Mouse (Mus musculus) intestine, embryonic 16.5 days (tissue): ENCODE results near the gene Prrc2b. TPM values are rescaled to one million over a fixed set of nuclear protein-coding genes. Genes with fewer than 3 reads are reported as not detected.

ENCODE experiments used
- ATAC-seq: fragments of 200-750 bp; cut with Nextera tagmentation; 2 replicates; pipeline ENCODE4 v1.8.0; 2017; ENCODE audit warnings: moderate TSS enrichment, moderate library complexity
- H3K27ac ChIP-seq: fragments of 300-500 bp; sonication (generic); 2 replicates; pipeline ENCODE4 v1.5.1; 2014; ENCODE audit warnings: mild to moderate bottlenecking, low read length
- H3K27me3 ChIP-seq: fragments of 300-500 bp; sonication (generic); replicated peaks from 2 replicates; pipeline ENCODE4 v1.6.1; 2014; ENCODE audit warnings: low read length, control low read depth, mixed read lengths; ENCODE audit not compliant: control insufficient read depth, insufficient read depth
- H3K36me3 ChIP-seq: fragments of 300-500 bp; sonication (generic); 2 replicates; pipeline ENCODE4 v1.6.1; 2014; ENCODE audit warnings: low read length, control low read depth; ENCODE audit not compliant: control insufficient read depth, insufficient read depth
- H3K4me1 ChIP-seq: fragments of 300-500 bp; sonication (generic); 2 replicates; pipeline ENCODE4 v1.6.1; 2014; ENCODE audit warnings: low read length, control low read depth, mixed read lengths; ENCODE audit not compliant: control insufficient read depth, insufficient read depth
- H3K4me2 ChIP-seq: fragments of 300-500 bp; sonication (generic); 2 replicates; pipeline ENCODE4 v1.6.1; 2014; ENCODE audit warnings: low read depth, low read length, control low read depth
- H3K4me3 ChIP-seq: fragments of 300-500 bp; sonication (generic); 2 replicates; pipeline ENCODE4 v1.5.1; 2014; ENCODE audit warnings: mild to moderate bottlenecking, low read length
- H3K9ac ChIP-seq: fragments of 300-500 bp; sonication (generic); 2 replicates; pipeline ENCODE4 v1.6.1; 2014; ENCODE audit warnings: low read depth, low read length
- H3K9me3 ChIP-seq: fragments of 300-500 bp; sonication (generic); 2 replicates; pipeline ENCODE4 v1.6.1; 2016; ENCODE audit warnings: low read length, control low read depth; ENCODE audit not compliant: control insufficient read depth
- whole genome bisulfite sequencing: fragments of 180-500 bp; shearing (Covaris S2); extraction: QIAGEN DNeasy Blood & Tissue Kit; methylation state at CpG from one replicate; pipeline ENCODE4 v1.1.7; 2014; 5-methylcytosine and 5-hydroxymethylcytosine counted together
- polyA plus RNA-seq: library from polyadenylated mRNA; unstranded; fragments of >200 nt; fragmentation: Nextera tagmentation; extraction: Ambion mirVana; gene quantifications from 2 replicates; pipeline ENCODE4 v1.2.1, GENCODE M21; 2015

Gene Prrc2b
- polyA plus RNA-seq, 1 experiment from 2014 or later: 16.2 TPM

DNA sequence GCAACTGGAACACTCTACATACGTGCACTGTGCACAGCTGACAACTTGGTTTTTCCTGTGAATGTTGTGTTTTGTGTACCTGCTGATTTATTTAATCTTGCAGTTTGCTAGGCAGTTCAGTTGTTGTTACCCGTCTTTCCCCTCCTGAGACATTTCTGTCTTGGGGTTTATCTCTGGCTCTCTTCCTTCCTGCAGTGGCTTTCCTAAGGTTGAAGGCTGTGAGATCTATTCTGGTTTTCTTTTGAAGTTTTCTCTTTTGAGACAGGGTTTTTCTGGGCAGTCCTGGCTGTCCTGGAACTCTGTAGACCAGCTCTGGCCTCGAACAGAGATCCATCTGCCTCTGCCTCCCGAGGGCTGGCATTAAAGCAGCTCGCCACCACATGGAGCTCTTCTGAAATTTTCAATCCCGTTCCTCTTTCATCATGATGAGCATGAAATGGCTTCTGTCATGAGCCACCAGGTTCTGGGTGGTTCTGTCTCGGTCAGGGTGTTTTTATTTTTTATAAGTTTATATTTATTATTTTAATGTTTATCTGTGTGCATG is 4.2 kb downstream of the Prrc2b start:
- Histone ChIP-seq H3K4me1 (peaks cover 71% of the 10 kb centered on the region), H3K9me3 (no peaks in the 10 kb centered on the region), H3K27me3 (no peaks in the 10 kb centered on the region)

DNA sequence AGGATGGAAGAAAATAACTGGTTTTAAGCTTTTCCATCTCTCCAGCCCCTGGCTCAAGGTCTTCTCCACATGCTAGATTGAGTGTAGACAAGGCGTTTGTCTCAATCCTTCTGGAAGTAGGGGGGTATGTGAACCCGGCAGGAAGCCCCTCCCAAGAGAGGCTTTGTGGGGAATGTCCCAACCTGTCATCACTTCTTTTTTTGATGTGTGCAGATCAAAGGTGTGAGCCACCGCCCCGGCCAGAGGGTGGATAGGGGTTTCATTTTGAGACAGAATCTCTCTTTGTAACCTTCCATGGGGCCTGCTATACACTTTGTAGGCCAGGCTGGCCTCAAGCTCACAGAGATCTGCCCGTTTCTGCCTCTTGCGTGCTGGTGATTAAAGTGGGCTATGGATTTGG is 4.7 kb downstream of the Prrc2b start:
- H3K9me3 ChIP-seq: no peaks in the 10 kb centered on the region
- H3K27me3 ChIP-seq: no peaks in the 10 kb centered on the region
- H3K9ac ChIP-seq: no peak overlapping the region
- peaks cover 72% of the 10 kb centered on the region for H3K4me1 ChIP-seq
- no peak for ATAC-seq
- no peak overlapping the region for H3K4me3 ChIP-seq
- WGBS: 60% methylated on average over 6 of the region's 6 CpGs
- H3K4me2 ChIP-seq: no peak overlapping the region
- no peak overlapping the region for H3K27ac ChIP-seq
- H3K36me3 ChIP-seq: no peaks in the 10 kb centered on the region

More for the DNA sequence above, 4.2 kb downstream of the Prrc2b start:
- no peak for ATAC-seq
- 47% methylated on average over 7 of the region's 7 CpGs for WGBS
- Histone ChIP-seq H3K4me3 (no peak overlapping the region), H3K9ac (0 out of 2 replicates have a peak overlapping the region, but pooled peaks have one; percentile 98), H3K27ac (no peak overlapping the region; the same call in 1 of the 2 replicates), H3K4me2 (peak overlapping the region; percentile 90), H3K36me3 (no peaks in the 10 kb centered on the region)

DNA sequence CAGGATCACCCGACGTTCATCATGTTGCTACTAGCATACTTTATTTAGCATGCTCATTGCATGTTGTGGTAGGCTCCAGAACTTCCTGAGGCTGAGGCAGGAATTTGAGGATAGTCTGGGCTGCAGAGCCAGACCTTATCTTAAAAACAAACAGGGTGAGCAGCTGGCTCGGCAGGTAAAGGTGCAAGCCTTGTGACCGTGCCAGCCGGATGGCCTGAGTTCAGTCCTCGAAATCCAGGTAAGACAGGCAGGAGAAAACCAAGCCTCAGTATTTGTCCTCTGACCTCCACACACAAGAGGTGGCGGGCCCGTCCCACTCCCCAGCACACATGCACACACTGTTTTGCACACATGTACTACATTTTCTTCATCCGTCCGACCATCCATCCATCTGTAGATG is 5.8 kb downstream of the Prrc2b start:
- ATAC-seq: no peak
- Histone ChIP-seq H3K36me3 (no peaks in the 10 kb centered on the region), H3K4me1 (peaks cover 72% of the 10 kb centered on the region), H3K27me3 (no peaks in the 10 kb centered on the region), H3K9ac (peak overlapping the region; percentile 25), H3K4me3 (no peak overlapping the region), H3K9me3 (no peaks in the 10 kb centered on the region), H3K4me2 (peak overlapping the region; percentile 16; the same call in 1 of the 2 replicates), H3K27ac (peak overlapping the region; percentile 57)
- WGBS: 32% methylated on average over 10 of the region's 10 CpGs

DNA sequence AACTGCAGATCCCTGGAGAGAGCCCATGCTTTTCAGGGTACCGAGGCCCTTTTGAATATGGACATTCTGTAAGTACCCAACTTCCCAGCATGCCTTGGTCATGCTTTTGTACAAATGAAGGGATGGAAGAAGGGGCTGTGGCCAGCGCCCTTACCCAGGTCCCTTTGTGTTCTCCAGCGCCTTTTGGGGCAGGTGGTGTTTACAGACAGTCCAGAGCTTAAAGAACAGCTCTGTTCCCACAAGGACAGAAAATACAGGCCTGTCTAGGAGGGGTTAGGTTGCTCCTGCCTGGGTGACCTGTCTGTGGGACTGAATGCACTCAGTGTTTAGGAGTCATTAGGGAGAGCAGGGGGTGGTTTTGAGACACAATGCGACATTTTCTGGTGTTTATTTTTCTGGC is 6.4 kb downstream of the Prrc2b start:
- Histone ChIP-seq H3K27ac (peak overlapping the region; percentile 57), H3K9me3 (no peaks in the 10 kb centered on the region), H3K4me2 (peak overlapping the region; percentile 37), H3K27me3 (no peaks in the 10 kb centered on the region), H3K9ac (no peak overlapping the region; the same call in 1 of the 2 replicates), H3K4me1 (peaks cover 69% of the 10 kb centered on the region), H3K4me3 (no peak overlapping the region), H3K36me3 (no peaks in the 10 kb centered on the region)
- WGBS: 28% methylated on average over 4 of the region's 4 CpGs
- no peak for ATAC-seq

DNA sequence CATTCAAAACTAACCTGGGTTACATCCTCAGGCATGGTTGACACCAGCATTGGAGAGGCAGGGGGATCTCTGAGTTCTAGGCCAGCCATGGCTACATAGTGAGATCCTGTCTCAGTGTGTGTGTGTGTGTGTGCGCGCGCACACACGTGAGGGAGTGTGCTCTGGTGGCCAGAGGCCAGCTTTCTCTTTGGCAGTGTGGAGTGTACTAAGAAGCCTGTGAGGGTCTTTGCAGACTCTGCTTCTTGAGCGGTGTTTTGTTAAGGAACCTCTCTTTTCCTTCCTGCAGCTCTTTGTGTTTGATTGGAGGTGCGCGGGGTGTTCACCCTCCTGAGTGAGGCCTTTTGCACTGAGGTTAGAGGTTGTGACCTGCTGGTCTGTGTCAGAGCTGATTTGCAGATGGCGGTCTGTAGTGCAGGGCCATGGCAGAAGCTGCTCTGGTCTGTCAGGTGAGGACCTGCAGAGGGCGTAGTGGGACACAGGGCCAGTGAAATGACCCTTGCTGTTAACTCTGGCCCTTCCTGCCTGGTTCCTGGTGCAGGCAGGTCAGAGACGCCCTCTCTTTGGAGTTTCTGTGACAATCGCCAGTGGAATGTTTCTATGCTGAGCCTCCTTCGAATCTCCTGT is 7.8 kb downstream of the Prrc2b start:
- no peaks in the 10 kb centered on the region for H3K27me3 ChIP-seq
- H3K4me2 ChIP-seq: no peak overlapping the region
- no peak overlapping the region for H3K4me3 ChIP-seq
- 69% methylated on average over 12 of the region's 12 CpGs for WGBS
- no peaks in the 10 kb centered on the region for H3K9me3 ChIP-seq
- ATAC-seq: no peak
- H3K36me3 ChIP-seq: no peaks in the 10 kb centered on the region
- H3K9ac ChIP-seq: no peak overlapping the region
- no peak overlapping the region for H3K27ac ChIP-seq
- peaks cover 60% of the 10 kb centered on the region for H3K4me1 ChIP-seq

DNA sequence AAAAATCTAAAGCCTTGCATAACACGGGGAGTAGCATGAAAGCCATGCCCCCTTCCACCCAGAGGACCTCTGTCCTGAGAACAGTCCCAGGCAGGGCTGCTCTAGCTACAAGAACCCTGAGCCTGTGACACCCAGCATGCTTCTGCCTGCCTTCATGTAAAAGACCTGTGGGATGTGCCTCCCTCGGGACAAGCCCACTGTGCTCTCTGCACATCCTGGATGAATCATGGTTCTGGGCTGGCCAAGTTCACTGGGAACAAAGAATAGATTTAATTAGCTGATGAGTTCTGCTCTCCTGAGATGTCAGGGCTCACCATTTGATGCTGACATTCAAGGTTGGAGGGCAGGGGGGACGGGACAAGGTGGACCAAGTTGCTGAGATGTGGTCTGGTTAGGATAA is 9.6 kb downstream of the Prrc2b start:
- H3K27me3 ChIP-seq: no peaks in the 10 kb centered on the region

DNA sequence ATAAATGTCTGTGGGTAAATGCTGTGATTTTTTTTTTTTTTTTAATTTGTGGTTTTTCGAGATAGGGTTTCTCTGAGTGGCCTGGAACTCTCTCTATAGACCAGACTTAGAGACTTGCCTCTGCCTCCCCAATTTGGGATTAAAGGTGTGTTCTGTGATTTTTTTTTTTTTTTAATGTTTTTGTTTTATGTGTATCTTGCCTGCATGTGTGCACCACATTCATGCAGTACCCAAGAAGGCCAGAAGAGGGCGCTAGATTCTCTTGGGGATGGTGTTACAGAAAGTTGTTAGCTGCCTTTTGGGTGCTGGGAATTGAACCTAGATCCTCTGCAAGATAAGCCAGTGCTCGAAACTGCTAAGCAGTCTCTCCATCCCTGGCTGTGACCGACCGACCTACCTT is 10.1 kb downstream of the Prrc2b start:
- Histone ChIP-seq H3K9ac (no peak overlapping the region), H3K4me1 (peaks cover 56% of the 10 kb centered on the region), H3K27me3 (no peaks in the 10 kb centered on the region), H3K36me3 (no peaks in the 10 kb centered on the region), H3K9me3 (no peaks in the 10 kb centered on the region), H3K4me3 (no peak overlapping the region), H3K27ac (no peak overlapping the region), H3K4me2 (no peak overlapping the region)
- no peak for ATAC-seq
- WGBS: 85% methylated on average over 5 of the region's 5 CpGs

More for the DNA sequence above, 9.6 kb downstream of the Prrc2b start:
- no peak overlapping the region for H3K9ac ChIP-seq
- H3K4me3 ChIP-seq: no peak overlapping the region
- H3K9me3 ChIP-seq: no peaks in the 10 kb centered on the region
- no peak for ATAC-seq
- no peak overlapping the region for H3K4me2 ChIP-seq
- no peak overlapping the region for H3K27ac ChIP-seq
- peaks cover 60% of the 10 kb centered on the region for H3K4me1 ChIP-seq
- WGBS: 76% methylated on average over 3 of the region's 3 CpGs
- no peaks in the 10 kb centered on the region for H3K36me3 ChIP-seq

DNA sequence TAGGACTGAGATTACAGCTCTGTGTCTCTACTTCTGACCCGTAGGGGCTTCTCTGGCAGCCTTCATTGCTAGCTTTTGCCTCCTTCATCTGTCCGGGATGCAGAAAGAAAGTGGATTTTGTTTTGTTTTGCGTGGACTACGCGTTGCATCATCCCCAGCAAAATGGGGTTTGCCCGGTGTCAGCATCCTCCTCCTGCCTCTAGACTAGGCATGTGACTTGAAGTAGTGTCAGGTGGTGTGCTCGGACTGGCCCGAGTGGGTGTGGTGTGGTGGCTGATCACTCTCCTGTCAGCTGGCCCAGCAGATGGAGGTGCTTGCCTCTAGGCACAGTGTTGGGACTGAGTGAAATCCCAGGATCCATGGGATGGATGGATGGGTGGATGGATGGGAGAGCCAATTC is 11.2 kb downstream of the Prrc2b start:
- no peak overlapping the region for H3K9ac ChIP-seq
- no peak overlapping the region for H3K27ac ChIP-seq
- H3K36me3 ChIP-seq: no peaks in the 10 kb centered on the region
- no peaks in the 10 kb centered on the region for H3K27me3 ChIP-seq
- H3K9me3 ChIP-seq: no peaks in the 10 kb centered on the region
- no peak for ATAC-seq
- 91% methylated on average over 8 of the region's 8 CpGs for WGBS
- H3K4me3 ChIP-seq: no peak overlapping the region
- peaks cover 54% of the 10 kb centered on the region for H3K4me1 ChIP-seq
- no peak overlapping the region for H3K4me2 ChIP-seq

DNA sequence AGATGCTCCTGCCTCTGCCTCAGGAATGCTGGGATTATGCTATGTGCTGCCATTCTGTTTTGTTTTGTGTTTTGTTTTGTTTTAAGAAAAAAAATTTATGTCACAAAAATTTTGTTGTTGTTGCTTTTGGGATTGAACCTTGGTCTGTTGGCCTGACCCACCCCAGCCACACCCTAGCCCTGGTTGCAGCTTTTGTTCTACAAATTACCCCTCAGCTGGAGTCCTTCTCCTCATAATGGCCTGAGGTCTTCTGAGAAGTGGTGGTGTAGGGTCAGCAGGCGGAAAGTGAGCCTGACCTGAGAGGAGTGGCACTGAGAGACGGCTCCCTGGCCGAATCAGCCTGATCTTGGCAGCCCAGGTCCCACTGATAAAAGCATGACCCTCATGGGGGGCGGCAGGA is 11.8 kb downstream of the Prrc2b start:
- Histone ChIP-seq H3K9ac (no peak overlapping the region), H3K27ac (no peak overlapping the region), H3K4me3 (no peak overlapping the region), H3K4me1 (peaks cover 54% of the 10 kb centered on the region), H3K9me3 (no peaks in the 10 kb centered on the region), H3K27me3 (no peaks in the 10 kb centered on the region), H3K4me2 (no peak overlapping the region), H3K36me3 (no peaks in the 10 kb centered on the region)
- no peak for ATAC-seq
- WGBS: 81% methylated on average over 4 of the region's 4 CpGs

DNA sequence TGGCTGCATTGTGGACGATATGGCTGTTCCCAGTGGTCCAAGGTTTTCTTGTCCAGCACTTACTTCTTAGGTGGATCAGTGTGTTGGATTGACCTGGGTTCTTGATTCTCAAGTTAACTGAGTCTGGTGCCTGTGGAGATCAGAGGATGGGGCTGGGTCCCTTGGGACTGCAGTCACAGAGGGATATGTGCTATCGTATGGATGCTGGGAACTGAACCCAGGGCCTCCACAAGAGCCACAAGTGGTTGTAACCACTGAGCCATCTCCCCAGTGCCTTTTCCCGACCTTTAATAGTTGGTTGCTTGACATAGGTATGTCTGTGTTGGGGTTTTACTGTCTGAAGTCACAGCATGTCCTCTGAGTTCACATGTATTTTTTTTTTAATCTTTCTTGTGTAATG is 12.2 kb downstream of the Prrc2b start:
- Histone ChIP-seq H3K4me2 (no peak overlapping the region), H3K4me1 (peaks cover 55% of the 10 kb centered on the region)
- 90% methylated on average over 3 of the region's 3 CpGs for WGBS

More for the DNA sequence above, 12.2 kb downstream of the Prrc2b start:
- H3K9me3 ChIP-seq: no peaks in the 10 kb centered on the region
- no peak overlapping the region for H3K9ac ChIP-seq
- no peak overlapping the region for H3K4me3 ChIP-seq
- no peak overlapping the region for H3K27ac ChIP-seq
- H3K36me3 ChIP-seq: no peaks in the 10 kb centered on the region
- ATAC-seq: no peak
- H3K27me3 ChIP-seq: no peaks in the 10 kb centered on the region
